Mouse (Mus musculus): Measurements from ENCODE around the gene Tnrc6c. TPM values are rescaled to one million over a fixed set of nuclear protein-coding genes. Genes with fewer than 3 reads are reported as not detected.

Gene Tnrc6c
- polyA plus RNA-seq, 1 experiment from 2014 or later: 3.0 TPM

DNA sequence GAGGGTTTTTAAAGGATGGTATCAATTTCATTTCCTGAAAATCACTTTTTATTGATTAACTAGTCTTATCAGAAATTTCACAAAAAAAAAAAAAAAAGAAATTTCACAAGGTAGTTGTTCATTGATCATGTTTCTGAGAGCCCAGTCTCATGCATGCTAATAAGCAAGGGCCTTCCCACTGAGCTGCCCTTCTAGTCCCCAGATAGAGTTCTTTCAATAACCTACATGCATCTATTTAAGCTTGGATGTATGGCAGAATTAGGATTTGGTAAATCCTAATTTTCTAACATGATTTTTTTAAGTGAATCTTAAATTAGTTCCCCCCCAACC, 9.7 kb downstream of the Tnrc6c start:
- Histone ChIP-seq H3K4me3 (ENCODE audit: low read depth, low read length) (no peak overlapping the region), H3K27me3 (ENCODE audit: insufficient read depth, low read length) (no peaks in the 10 kb centered on the region), H3K9me3 (ENCODE audit: low read length) (no peaks in the 10 kb centered on the region), H3K36me3 (replicated peaks; ENCODE audit: insufficient read depth, low read length) (no peaks in the 10 kb centered on the region), H3K27ac (ENCODE audit: low read depth) (no peak overlapping the region), H3K4me2 (ENCODE audit: low read depth, low read length) (no peak overlapping the region), H3K9ac (replicated peaks) (no peak overlapping the region), H3K4me1 (ENCODE audit: insufficient read depth) (peaks cover 24% of the 10 kb centered on the region)
- DNase-seq: no peak
- no peak for ATAC-seq
- TF ChIP-seq CTCF (IDR thresholded peaks at IDR 0.05; ENCODE audit: low read depth) (no peak), EP300 (IDR thresholded peaks at IDR 0.05; ENCODE audit: low read depth) (no peak)

DNA sequence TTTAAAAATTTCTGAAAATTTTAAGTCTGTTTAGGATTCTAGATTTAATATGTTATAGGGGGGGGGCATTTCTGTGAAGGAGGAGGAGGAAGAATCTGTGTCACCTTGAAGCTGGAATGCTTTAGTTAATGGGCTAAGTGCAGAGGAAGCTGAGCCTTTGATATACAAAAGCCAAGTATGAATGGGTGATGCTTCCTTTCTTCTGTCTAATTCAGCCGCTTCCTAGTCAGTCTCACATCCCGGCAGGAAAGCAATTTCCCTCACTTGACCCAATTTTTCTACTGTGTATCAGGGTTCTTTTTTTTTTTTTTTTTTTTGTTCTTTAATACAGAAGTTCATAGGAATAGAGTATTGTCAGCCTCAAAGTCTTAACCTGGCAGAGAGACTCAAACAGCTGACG, 11.1 kb downstream of the Tnrc6c start:
- Histone ChIP-seq H3K9me3 (ENCODE audit: low read length) (no peaks in the 10 kb centered on the region), H3K27me3 (ENCODE audit: insufficient read depth, low read length) (no peaks in the 10 kb centered on the region), H3K27ac (ENCODE audit: low read depth) (no peak overlapping the region), H3K4me1 (ENCODE audit: insufficient read depth) (peaks cover 17% of the 10 kb centered on the region), H3K4me3 (ENCODE audit: low read depth, low read length) (no peak overlapping the region), H3K9ac (replicated peaks) (no peak overlapping the region), H3K36me3 (replicated peaks; ENCODE audit: insufficient read depth, low read length) (no peaks in the 10 kb centered on the region), H3K4me2 (ENCODE audit: low read depth, low read length) (no peak overlapping the region)
- WGBS (ENCODE audit: insufficient replicate concordance): 78% methylated on average over 3 of the region's 3 CpGs
- no peak for DNase-seq
- no peak for ATAC-seq
- TF ChIP-seq CTCF (IDR thresholded peaks at IDR 0.05; ENCODE audit: low read depth) (no peak), EP300 (IDR thresholded peaks at IDR 0.05; ENCODE audit: low read depth) (no peak)

DNA sequence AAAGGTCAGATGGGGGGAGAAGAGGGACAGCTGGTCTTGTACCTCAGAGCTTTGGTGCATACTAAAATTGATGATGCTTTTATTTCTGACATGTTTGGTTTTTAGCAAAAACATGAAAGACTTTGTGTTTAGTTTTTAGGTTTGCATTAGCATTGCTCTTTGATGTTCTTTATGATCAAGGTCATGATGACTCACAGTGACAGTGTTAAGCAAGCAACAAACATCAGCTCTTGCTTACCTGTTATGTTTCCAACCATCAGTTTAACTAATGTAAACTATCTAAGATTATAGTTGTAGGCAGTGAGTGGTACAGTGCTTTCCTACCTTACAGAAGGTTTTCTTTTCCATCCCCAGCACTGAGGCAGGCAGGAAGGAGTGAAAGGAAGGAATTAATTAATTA, 12.5 kb downstream of the Tnrc6c start:
- DNase-seq (no peak), ATAC-seq (no peak)
- H3K9me3 ChIP-seq (ENCODE audit: low read length): no peaks in the 10 kb centered on the region
- no peak overlapping the region for H3K27ac ChIP-seq (ENCODE audit: low read depth)
- no peak for TF ChIP-seq EP300 (IDR thresholded peaks at IDR 0.05; ENCODE audit: low read depth)
- TF ChIP-seq CTCF (IDR thresholded peaks at IDR 0.05; ENCODE audit: low read depth): no peak
- no peaks in the 10 kb centered on the region for H3K27me3 ChIP-seq (ENCODE audit: insufficient read depth, low read length)
- peaks cover 4% of the 10 kb centered on the region; the same call in 1 of the 2 replicates for H3K4me1 ChIP-seq (ENCODE audit: insufficient read depth)
- no peaks in the 10 kb centered on the region for H3K36me3 ChIP-seq (replicated peaks; ENCODE audit: insufficient read depth, low read length)
- no peak overlapping the region for H3K9ac ChIP-seq (replicated peaks)
- no peak overlapping the region for H3K4me3 ChIP-seq (ENCODE audit: low read depth, low read length)
- no peak overlapping the region for H3K4me2 ChIP-seq (ENCODE audit: low read depth, low read length)

DNA sequence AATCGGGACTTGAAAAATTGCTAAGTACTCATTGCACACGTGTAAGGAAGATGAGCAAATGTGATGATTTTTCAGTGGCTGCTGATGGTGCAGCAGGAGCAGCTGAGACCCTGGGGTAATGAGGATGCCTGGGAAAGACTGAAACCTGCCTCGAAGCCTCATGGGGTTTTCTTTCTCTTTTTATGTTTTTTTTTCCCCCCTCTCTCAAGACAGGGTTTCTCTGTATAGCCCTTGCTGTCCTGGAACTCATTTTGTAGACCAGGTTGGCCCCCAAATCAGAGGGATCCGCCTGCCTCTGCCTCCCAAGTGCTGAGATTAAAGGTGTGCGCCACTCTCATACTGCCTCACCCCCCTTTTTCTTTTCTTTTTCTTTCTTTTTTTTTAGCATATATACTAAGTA, 13.1 kb downstream of the Tnrc6c start:
- Histone ChIP-seq H3K27me3 (ENCODE audit: insufficient read depth, low read length) (no peaks in the 10 kb centered on the region), H3K9ac (replicated peaks) (no peak overlapping the region), H3K4me2 (ENCODE audit: low read depth, low read length) (no peak overlapping the region), H3K36me3 (replicated peaks; ENCODE audit: insufficient read depth, low read length) (no peaks in the 10 kb centered on the region), H3K4me3 (ENCODE audit: low read depth, low read length) (no peak overlapping the region), H3K9me3 (ENCODE audit: low read length) (no peaks in the 10 kb centered on the region), H3K4me1 (ENCODE audit: insufficient read depth) (peaks cover 3% of the 10 kb centered on the region; the same call in 1 of the 2 replicates), H3K27ac (ENCODE audit: low read depth) (no peak overlapping the region)
- TF ChIP-seq EP300 (IDR thresholded peaks at IDR 0.05; ENCODE audit: low read depth) (no peak), CTCF (IDR thresholded peaks at IDR 0.05; ENCODE audit: low read depth) (no peak)
- 85% methylated on average over 5 of the region's 5 CpGs for WGBS (ENCODE audit: insufficient replicate concordance)
- DNase-seq (no peak), ATAC-seq (no peak)

DNA sequence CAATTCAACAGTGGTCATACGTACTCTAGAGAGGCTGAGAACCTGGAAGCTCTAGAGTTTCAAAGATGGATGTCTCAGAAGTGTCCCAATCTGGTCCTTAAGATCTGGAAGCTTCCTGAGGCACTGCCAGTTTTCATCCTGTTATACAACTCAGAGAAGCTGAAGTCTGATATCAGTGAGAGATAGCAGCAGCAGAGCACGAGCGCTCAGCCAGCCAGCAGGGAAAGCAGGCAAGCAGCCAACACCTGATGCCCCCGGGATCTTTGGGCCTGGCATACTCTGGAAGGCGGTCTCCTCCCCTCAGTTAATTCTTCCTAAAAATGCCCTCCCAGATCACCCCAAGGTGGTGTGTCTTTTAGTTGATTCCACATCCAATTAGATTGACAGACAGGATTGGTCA, 13.7 kb downstream of the Tnrc6c start:
- WGBS (ENCODE audit: insufficient replicate concordance): 58% methylated on average over 5 of the region's 5 CpGs
- no peak overlapping the region for H3K9ac ChIP-seq (replicated peaks)
- H3K4me1 ChIP-seq (ENCODE audit: insufficient read depth): peaks cover 3% of the 10 kb centered on the region; the same call in 1 of the 2 replicates
- DNase-seq (no peak), ATAC-seq (no peak)
- no peak overlapping the region for H3K4me3 ChIP-seq (ENCODE audit: low read depth, low read length)
- no peak overlapping the region for H3K4me2 ChIP-seq (ENCODE audit: low read depth, low read length)
- no peaks in the 10 kb centered on the region for H3K36me3 ChIP-seq (replicated peaks; ENCODE audit: insufficient read depth, low read length)
- no peak overlapping the region for H3K27ac ChIP-seq (ENCODE audit: low read depth)
- H3K9me3 ChIP-seq (ENCODE audit: low read length): no peaks in the 10 kb centered on the region
- TF ChIP-seq EP300 (IDR thresholded peaks at IDR 0.05; ENCODE audit: low read depth) (no peak), CTCF (IDR thresholded peaks at IDR 0.05; ENCODE audit: low read depth) (no peak)
- no peaks in the 10 kb centered on the region for H3K27me3 ChIP-seq (ENCODE audit: insufficient read depth, low read length)

DNA sequence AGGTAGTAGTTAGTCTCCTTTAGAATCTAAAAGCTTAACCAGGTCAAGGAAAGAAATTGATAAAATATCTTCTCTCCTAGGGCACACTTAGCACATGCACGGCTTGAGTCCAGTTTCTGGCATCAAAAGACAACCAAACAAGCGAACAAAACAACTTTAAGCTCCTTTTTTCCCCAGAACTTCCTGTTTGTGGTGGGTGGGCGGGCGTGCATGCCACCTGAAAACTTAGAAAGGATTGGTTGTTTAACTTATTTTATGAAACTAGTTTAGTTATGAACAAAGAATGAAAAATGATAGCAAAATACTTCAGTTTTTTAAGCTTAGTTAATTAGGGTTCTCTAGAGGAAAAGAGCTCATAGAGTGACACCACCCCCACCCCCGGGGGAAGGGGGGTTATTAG, 17.5 kb downstream of the Tnrc6c start:
- TF ChIP-seq CTCF (IDR thresholded peaks at IDR 0.05; ENCODE audit: low read depth): no peak
- TF ChIP-seq EP300 (IDR thresholded peaks at IDR 0.05; ENCODE audit: low read depth): no peak
- Histone ChIP-seq H3K36me3 (replicated peaks; ENCODE audit: insufficient read depth, low read length) (no peaks in the 10 kb centered on the region), H3K9ac (replicated peaks) (no peak overlapping the region), H3K4me2 (ENCODE audit: low read depth, low read length) (no peak overlapping the region), H3K4me3 (ENCODE audit: low read depth, low read length) (no peak overlapping the region), H3K27ac (ENCODE audit: low read depth) (no peak overlapping the region), H3K27me3 (ENCODE audit: insufficient read depth, low read length) (no peaks in the 10 kb centered on the region), H3K9me3 (ENCODE audit: low read length) (no peaks in the 10 kb centered on the region), H3K4me1 (ENCODE audit: insufficient read depth) (peaks cover 3% of the 10 kb centered on the region; the same call in 1 of the 2 replicates)
- 64% methylated on average over 5 of the region's 5 CpGs for WGBS (ENCODE audit: insufficient replicate concordance)
- ATAC-seq (no peak), DNase-seq (no peak)

DNA sequence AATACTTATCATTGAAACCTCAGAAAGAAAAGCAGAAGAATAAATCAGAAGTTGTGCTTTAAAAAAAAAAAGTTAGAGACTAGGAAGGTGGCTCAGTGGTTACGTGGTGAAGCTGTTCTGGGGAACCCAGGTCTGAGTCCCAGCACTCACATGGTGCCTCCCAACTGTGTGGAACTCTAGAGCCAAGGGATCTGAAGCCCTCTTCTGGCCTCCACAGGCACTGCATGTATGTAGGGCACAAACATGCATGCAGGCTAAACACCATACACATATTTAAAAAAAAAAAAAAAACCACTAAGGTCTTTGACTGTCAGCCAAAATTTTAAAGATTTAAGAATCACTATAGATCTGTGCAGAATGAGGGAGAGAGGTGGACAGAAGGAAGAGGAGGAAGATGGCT, 20.4 kb downstream of the Tnrc6c start:
- 0 out of 2 replicates have a peak, but pooled peaks cover 2% of the 10 kb centered on the region for H3K4me1 ChIP-seq (ENCODE audit: insufficient read depth)
- H3K27me3 ChIP-seq (ENCODE audit: insufficient read depth, low read length): no peaks in the 10 kb centered on the region
- no peak overlapping the region for H3K4me3 ChIP-seq (ENCODE audit: low read depth, low read length)
- 92% methylated on average over 1 of the region's 1 CpGs for WGBS (ENCODE audit: insufficient replicate concordance)
- DNase-seq (no peak), ATAC-seq (no peak)
- TF ChIP-seq CTCF (IDR thresholded peaks at IDR 0.05; ENCODE audit: low read depth): peak; percentile 38; the same call in 1 of the 2 replicates
- no peak for TF ChIP-seq EP300 (IDR thresholded peaks at IDR 0.05; ENCODE audit: low read depth)
- H3K27ac ChIP-seq (ENCODE audit: low read depth): no peak overlapping the region
- H3K4me2 ChIP-seq (ENCODE audit: low read depth, low read length): no peak overlapping the region
- H3K9me3 ChIP-seq (ENCODE audit: low read length): no peaks in the 10 kb centered on the region
- no peak overlapping the region for H3K9ac ChIP-seq (replicated peaks)
- H3K36me3 ChIP-seq (replicated peaks; ENCODE audit: insufficient read depth, low read length): no peaks in the 10 kb centered on the region

All from liver, postnatal 0 days (tissue).